Mouse (Mus musculus) limb, embryonic 13.5 days (tissue): Measurements from ENCODE around the gene Lgr5. TPM values are rescaled to one million over a fixed set of nuclear protein-coding genes. Genes with fewer than 3 reads are reported as not detected.

Source experiments
- ATAC-seq: fragments of 200-750 bp; cut with Nextera tagmentation; 2 replicates; pipeline ENCODE4 v1.8.0; 2017; ENCODE audit warnings: low read depth, moderate number of reproducible peaks, moderate TSS enrichment; ENCODE audit not compliant: low FRiP score
- H3K27ac ChIP-seq: fragments of 300-500 bp; sonication (generic); 2 replicates; pipeline ENCODE4 v1.5.1; 2015; ENCODE audit warnings: inconsistent platforms, mild to moderate bottlenecking, moderate library complexity
- H3K27me3 ChIP-seq: fragments of 300-500 bp; sonication (generic); 2 replicates; pipeline ENCODE4 v1.6.1; 2015; ENCODE audit warnings: mild to moderate bottlenecking, inconsistent platforms
- H3K36me3 ChIP-seq: fragments of 300-500 bp; sonication (generic); 2 replicates; pipeline ENCODE4 v1.6.1; 2015; ENCODE audit warnings: inconsistent platforms, mild to moderate bottlenecking, moderate library complexity
- H3K4me1 ChIP-seq: fragments of 300-500 bp; sonication (generic); 2 replicates; pipeline ENCODE4 v1.6.1; 2015; ENCODE audit warnings: inconsistent platforms
- H3K4me2 ChIP-seq: fragments of 300-500 bp; sonication (generic); replicated peaks from 2 replicates; pipeline ENCODE4 v1.6.1; 2015; ENCODE audit warnings: inconsistent platforms, mild to moderate bottlenecking, moderate library complexity
- H3K4me3 ChIP-seq: fragments of 300-500 bp; sonication (generic); 2 replicates; pipeline ENCODE4 v1.5.1; 2015; ENCODE audit warnings: moderate library complexity, mild to moderate bottlenecking, inconsistent platforms
- H3K9ac ChIP-seq: fragments of 300-500 bp; sonication (generic); 2 replicates; pipeline ENCODE4 v1.6.1; 2015; ENCODE audit warnings: mild to moderate bottlenecking, inconsistent platforms
- H3K9me3 ChIP-seq: fragments of 300-500 bp; sonication (generic); 2 replicates; pipeline ENCODE4 v1.6.1; 2016; ENCODE audit warnings: inconsistent platforms
- WGBS: fragments of 180-500 bp; shearing (Covaris S2); methylation state at CpG from one replicate; pipeline ENCODE4 v1.1.7; 2015; 5-methylcytosine and 5-hydroxymethylcytosine counted together
- polyA plus RNA-seq: library from polyadenylated mRNA; unstranded; fragments of >200 nt; fragmentation: Nextera tagmentation; extraction: Ambion mirVana; gene quantifications from 2 replicates; pipeline ENCODE4 v1.2.1, GENCODE M21; 2015

Lgr5 gene
- polyA plus RNA-seq, 1 experiment from 2014 or later = 10.1 TPM

GRCm38 (mm10) chr10:115465072-115465471, 122.5 kb downstream of the Lgr5 start:
- WGBS = 80% methylated on average over 7 of the region's 7 CpGs
- H3K27me3 ChIP-seq = peaks cover 10% of the 10 kb centered on the region
- no peaks in the 10 kb centered on the region for H3K9me3 ChIP-seq
- no peak overlapping the region for H3K27ac ChIP-seq
- H3K4me1 ChIP-seq = 0 out of 2 replicates have a peak, but pooled peaks cover 5% of the 10 kb centered on the region
- H3K36me3 ChIP-seq = no peaks in the 10 kb centered on the region; the same call in none of the 2 replicates
- no peak overlapping the region for H3K4me3 ChIP-seq
- no peak for ATAC-seq
- H3K9ac ChIP-seq = no peak overlapping the region
- no peak overlapping the region for H3K4me2 ChIP-seq

- WGBS = 31% methylated on average over 5 of the region's 5 CpGs
- H3K27me3 ChIP-seq = no peaks in the 10 kb centered on the region
- H3K4me2 ChIP-seq = no peak overlapping the region
- no peak for ATAC-seq
- H3K27ac ChIP-seq = no peak overlapping the region
- no peak overlapping the region for H3K9ac ChIP-seq
- no peaks in the 10 kb centered on the region; the same call in none of the 2 replicates for H3K36me3 ChIP-seq
- 0 out of 2 replicates have a peak, but pooled peaks cover 6% of the 10 kb centered on the region for H3K4me1 ChIP-seq
- H3K4me3 ChIP-seq = no peak overlapping the region
- H3K9me3 ChIP-seq = no peaks in the 10 kb centered on the region
Measured at GRCm38 (mm10) chr10:115462646-115463045, 124.9 kb downstream of the Lgr5 start.

GRCm38 (mm10) chr10:115457368-115458021, 130.1 kb downstream of the Lgr5 start:
- H3K9ac ChIP-seq = no peak overlapping the region
- no peaks in the 10 kb centered on the region for H3K27me3 ChIP-seq
- H3K36me3 ChIP-seq = no peaks in the 10 kb centered on the region
- 0 out of 2 replicates have a peak, but pooled peaks cover 6% of the 10 kb centered on the region for H3K4me1 ChIP-seq
- WGBS = 38% methylated on average over 6 of the region's 6 CpGs
- no peaks in the 10 kb centered on the region for H3K9me3 ChIP-seq
- no peak overlapping the region for H3K4me2 ChIP-seq
- H3K27ac ChIP-seq = no peak overlapping the region
- H3K4me3 ChIP-seq = no peak overlapping the region
- ATAC-seq = no peak

- ATAC-seq = no peak
- Histone ChIP-seq H3K27me3 (no peaks in the 10 kb centered on the region), H3K9me3 (peaks cover 6% of the 10 kb centered on the region; the same call in 1 of the 2 replicates), H3K27ac (no peak overlapping the region), H3K4me3 (no peak overlapping the region), H3K4me2 (no peak overlapping the region), H3K36me3 (no peaks in the 10 kb centered on the region), H3K9ac (no peak overlapping the region), H3K4me1 (no peaks in the 10 kb centered on the region)
- WGBS = 91% methylated on average over 13 of the region's 13 CpGs
Measured at GRCm38 (mm10) chr10:115448614-115449013, 139.0 kb downstream of the Lgr5 start.

GRCm38 (mm10) chr10:115437286-115437685, 150.3 kb downstream of the Lgr5 start:
- H3K4me2 ChIP-seq = no peak overlapping the region
- no peak for ATAC-seq
- H3K9me3 ChIP-seq = no peaks in the 10 kb centered on the region
- peaks cover 33% of the 10 kb centered on the region for H3K36me3 ChIP-seq
- WGBS = 86% methylated on average over 4 of the region's 4 CpGs
- H3K27me3 ChIP-seq = no peaks in the 10 kb centered on the region
- no peaks in the 10 kb centered on the region for H3K4me1 ChIP-seq
- H3K4me3 ChIP-seq = no peak overlapping the region
- H3K27ac ChIP-seq = no peak overlapping the region
- no peak overlapping the region for H3K9ac ChIP-seq

GRCm38 (mm10) chr10:115425351-115425750, 162.2 kb downstream of the Lgr5 start:
- ATAC-seq = no peak
- no peak overlapping the region for H3K4me3 ChIP-seq
- no peak overlapping the region for H3K9ac ChIP-seq
- H3K36me3 ChIP-seq = peaks cover 70% of the 10 kb centered on the region
- H3K27ac ChIP-seq = no peak overlapping the region
- H3K27me3 ChIP-seq = no peaks in the 10 kb centered on the region
- H3K4me1 ChIP-seq = no peaks in the 10 kb centered on the region
- no peaks in the 10 kb centered on the region for H3K9me3 ChIP-seq
- H3K4me2 ChIP-seq = no peak overlapping the region
- WGBS = 68% methylated on average over 2 of the region's 2 CpGs

GRCm38 (mm10) chr10:115421976-115422375, 165.6 kb downstream of the Lgr5 start:
- Histone ChIP-seq H3K4me3 (no peak overlapping the region), H3K36me3 (peaks cover 63% of the 10 kb centered on the region), H3K27me3 (no peaks in the 10 kb centered on the region), H3K4me2 (no peak overlapping the region), H3K4me1 (no peaks in the 10 kb centered on the region), H3K9ac (no peak overlapping the region), H3K27ac (no peak overlapping the region), H3K9me3 (no peaks in the 10 kb centered on the region)
- ATAC-seq = no peak
- 84% methylated on average over 4 of the region's 4 CpGs for WGBS

GRCm38 (mm10) chr10:115414056-115414455, 173.5 kb downstream of the Lgr5 start:
- H3K27me3 ChIP-seq = no peaks in the 10 kb centered on the region
- H3K27ac ChIP-seq = no peak overlapping the region
- H3K4me3 ChIP-seq = no peak overlapping the region
- no peaks in the 10 kb centered on the region for H3K4me1 ChIP-seq
- no peak overlapping the region for H3K9ac ChIP-seq
- 81% methylated on average over 3 of the region's 3 CpGs for WGBS
- no peaks in the 10 kb centered on the region for H3K9me3 ChIP-seq
- H3K36me3 ChIP-seq = peaks cover 75% of the 10 kb centered on the region
- no peak for ATAC-seq
- no peak overlapping the region for H3K4me2 ChIP-seq

- 86% methylated on average over 2 of the region's 2 CpGs for WGBS
- Histone ChIP-seq H3K4me3 (no peak overlapping the region), H3K27me3 (no peaks in the 10 kb centered on the region), H3K36me3 (peaks cover 73% of the 10 kb centered on the region), H3K27ac (no peak overlapping the region), H3K9ac (no peak overlapping the region), H3K4me2 (no peak overlapping the region), H3K4me1 (no peaks in the 10 kb centered on the region), H3K9me3 (no peaks in the 10 kb centered on the region)
- ATAC-seq = no peak
Measured at GRCm38 (mm10) chr10:115413496-115413895, 174.1 kb downstream of the Lgr5 start.

GRCm38 (mm10) chr10:115406393-115406792, 181.2 kb downstream of the Lgr5 start:
- 69% methylated on average over 6 of the region's 6 CpGs for WGBS
- peaks cover 72% of the 10 kb centered on the region for H3K36me3 ChIP-seq

More at GRCm38 (mm10) chr10:115406393-115406792, 181.2 kb downstream of the Lgr5 start:
- ATAC-seq = no peak
- Histone ChIP-seq H3K4me1 (no peaks in the 10 kb centered on the region), H3K27ac (no peak overlapping the region), H3K9ac (no peak overlapping the region), H3K4me3 (no peak overlapping the region), H3K4me2 (no peak overlapping the region), H3K9me3 (no peaks in the 10 kb centered on the region), H3K27me3 (no peaks in the 10 kb centered on the region)

Other genes with a start within 250 kb of the Lgr5 start
- gene Tmem19, start 225.3 kb downstream of the Lgr5 start, polyA plus RNA-seq = 25.3 and 27.7 TPM in 2 replicates
- gene Thap2, start 203.3 kb downstream of the Lgr5 start, polyA plus RNA-seq = 26.7 and 29.7 TPM in 2 replicates
- 22.2 and 22.6 TPM in 2 replicates for gene Zfc3h1, start 202.8 kb downstream of the Lgr5 start, polyA plus RNA-seq
- gene A930009A15Rik, start 17.8 kb downstream of the Lgr5 start, polyA plus RNA-seq = 0.32 TPM in 1 of 2 replicates, not detected in the other
- gene Tspan8, start 229.1 kb upstream of the Lgr5 start, polyA plus RNA-seq = 2.0 and 2.8 TPM in 2 replicates